Mouse (Mus musculus) liver, embryonic 16.5 days (tissue): ENCODE results near the gene Gm45015. TPM values are rescaled to one million over a fixed set of nuclear protein-coding genes. Genes with fewer than 3 reads are reported as not detected.

Source experiments
- ATAC-seq: fragments of 200-750 bp; cut with Nextera tagmentation; 2 replicates; pipeline ENCODE4 v1.8.0; 2017; ENCODE audit warnings: low read depth, mild to moderate bottlenecking, moderate number of reproducible peaks, moderate library complexity
- H3K27ac ChIP-seq: fragments of 300-500 bp; sonication (generic); 2 replicates; pipeline ENCODE4 v1.5.1; 2014; ENCODE audit warnings: mild to moderate bottlenecking, low read length
- H3K27me3 ChIP-seq: fragments of 300-500 bp; sonication (generic); 2 replicates; pipeline ENCODE4 v1.6.1; 2014; ENCODE audit warnings: low read depth, low read length, mixed read lengths; ENCODE audit not compliant: control insufficient read depth, insufficient read depth
- H3K36me3 ChIP-seq: fragments of 300-500 bp; sonication (generic); 2 replicates; pipeline ENCODE4 v1.6.1; 2014; ENCODE audit warnings: mild to moderate bottlenecking; ENCODE audit not compliant: control insufficient read depth, insufficient read depth
- H3K4me1 ChIP-seq: fragments of 300-500 bp; sonication (generic); 2 replicates; pipeline ENCODE4 v1.6.1; 2014; ENCODE audit warnings: low read depth, low read length, mixed read lengths; ENCODE audit not compliant: control insufficient read depth
- H3K4me2 ChIP-seq: fragments of 300-500 bp; sonication (generic); 2 replicates; pipeline ENCODE4 v1.6.1; 2014; ENCODE audit warnings: low read depth, low read length, mixed read lengths
- H3K4me3 ChIP-seq: fragments of 300-500 bp; sonication (generic); 2 replicates; pipeline ENCODE4 v1.5.1; 2014; ENCODE audit warnings: low read depth, mild to moderate bottlenecking, low read length
- H3K9ac ChIP-seq: fragments of 300-500 bp; sonication (generic); 2 replicates; pipeline ENCODE4 v1.6.1; 2014; ENCODE audit warnings: low read depth, low read length
- H3K9me3 ChIP-seq: fragments of 300-500 bp; sonication (generic); replicated peaks from 2 replicates; pipeline ENCODE4 v1.6.1; 2016; ENCODE audit warnings: low read length; ENCODE audit not compliant: control insufficient read depth
- WGBS: fragments of 180-500 bp; shearing (Covaris S2); extraction: QIAGEN DNeasy Blood & Tissue Kit; methylation state at CpG from one replicate; pipeline ENCODE4 v1.1.7; 2014; ENCODE audit not compliant: insufficient replicate concordance; 5-methylcytosine and 5-hydroxymethylcytosine counted together
- polyA plus RNA-seq: library from polyadenylated mRNA; unstranded; fragments of >200 nt; fragmentation: Nextera tagmentation; extraction: Ambion mirVana; gene quantifications from 2 replicates; pipeline ENCODE4 v1.2.1, GENCODE M21; 2015

The Gm45015 gene
- not detected in 2 replicates for polyA plus RNA-seq

DNA sequence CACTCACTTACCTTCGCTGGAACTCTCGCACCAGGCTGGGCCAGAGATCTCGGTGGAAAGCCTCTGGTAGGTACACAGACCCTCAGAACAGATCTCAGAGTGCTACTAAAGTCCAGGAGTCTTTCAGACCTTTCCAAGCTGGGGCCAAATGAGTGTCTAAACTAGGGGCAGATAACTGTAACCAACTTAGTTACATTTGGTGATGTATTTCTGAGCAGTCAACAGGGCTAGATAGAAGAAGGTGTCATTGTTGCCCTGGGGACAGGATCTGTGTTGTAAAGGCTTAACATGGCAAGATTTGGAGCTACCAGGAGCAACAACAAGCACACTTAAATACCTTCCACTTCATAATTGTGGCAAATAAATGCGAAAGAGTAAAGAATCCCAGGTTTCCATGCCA is at the start of gene Gm45015:
Gene Gm45015 (minus strand): TSS at position 101 of the 400 bp plus-strand sequence.
- Histone ChIP-seq H3K27me3 (peaks cover 2% of the 10 kb centered on the region; the same call in 1 of the 2 replicates), H3K27ac (no peak within 1 kb of the TSS), H3K4me3 (no peak within 1 kb of the TSS), H3K9ac (no peak within 1 kb of the TSS), H3K36me3 (no peaks in the 10 kb centered on the region), H3K4me1 (no peaks in the 10 kb centered on the region), H3K9me3 (no peaks in the 10 kb centered on the region), H3K4me2 (no peak within 1 kb of the TSS)
- no peak for ATAC-seq
- WGBS = 64% methylated on average over 4 of the region's 4 CpGs

DNA sequence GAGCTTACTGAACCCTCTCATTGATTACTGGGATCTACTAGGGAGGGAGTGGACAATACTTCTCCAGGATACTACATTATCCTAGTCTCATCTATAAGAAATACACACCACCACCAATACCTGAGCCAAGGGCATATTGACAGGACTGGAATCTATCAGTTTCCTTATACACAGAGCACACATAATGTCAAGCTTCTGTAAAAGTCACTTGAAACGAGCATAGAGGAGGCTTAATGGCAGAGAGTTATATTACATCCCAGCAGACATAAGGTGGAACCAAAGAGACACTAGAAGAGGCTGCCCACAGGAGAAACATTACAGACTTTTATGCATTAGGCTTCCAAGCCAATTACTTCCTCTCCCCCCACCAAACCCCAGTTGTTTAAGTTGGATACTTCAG is 48.3 kb upstream of the Gm45015 start:
- H3K9me3 ChIP-seq = no peaks in the 10 kb centered on the region
- ATAC-seq = no peak
- H3K4me1 ChIP-seq = no peaks in the 10 kb centered on the region
- WGBS = 4% methylated on average over 1 of the region's 1 CpGs
- no peak overlapping the region for H3K4me2 ChIP-seq
- no peak overlapping the region for H3K4me3 ChIP-seq
- no peaks in the 10 kb centered on the region for H3K36me3 ChIP-seq
- no peaks in the 10 kb centered on the region for H3K27me3 ChIP-seq
- H3K9ac ChIP-seq = no peak overlapping the region
- no peak overlapping the region for H3K27ac ChIP-seq

DNA sequence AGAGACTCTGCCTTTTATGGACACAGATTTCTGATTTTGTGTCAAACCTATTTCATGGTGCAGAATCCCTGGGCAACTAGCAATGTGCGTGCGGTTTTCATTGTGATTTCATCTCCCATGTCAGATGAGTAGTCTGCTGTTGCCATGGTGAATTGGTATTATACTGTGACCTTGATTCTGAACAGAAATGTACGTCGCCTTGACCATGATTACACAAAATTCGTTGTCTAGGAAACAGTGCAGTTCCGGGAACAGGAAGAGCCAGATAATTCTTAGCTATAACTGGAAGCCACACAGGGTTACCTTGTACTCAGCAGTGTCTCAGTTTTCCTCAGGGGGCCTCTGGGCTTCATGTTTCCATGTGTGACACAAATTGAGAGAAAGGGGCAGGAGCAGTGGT is 47.8 kb upstream of the Gm45015 start:
- H3K4me1 ChIP-seq = no peaks in the 10 kb centered on the region
- H3K27ac ChIP-seq = no peak overlapping the region
- H3K27me3 ChIP-seq = no peaks in the 10 kb centered on the region; the same call in 1 of the 2 replicates
- H3K4me2 ChIP-seq = no peak overlapping the region
- no peak overlapping the region for H3K9ac ChIP-seq
- 54% methylated on average over 6 of the region's 6 CpGs for WGBS
- ATAC-seq = no peak
- no peak overlapping the region for H3K4me3 ChIP-seq
- H3K9me3 ChIP-seq = no peaks in the 10 kb centered on the region
- H3K36me3 ChIP-seq = no peaks in the 10 kb centered on the region

DNA sequence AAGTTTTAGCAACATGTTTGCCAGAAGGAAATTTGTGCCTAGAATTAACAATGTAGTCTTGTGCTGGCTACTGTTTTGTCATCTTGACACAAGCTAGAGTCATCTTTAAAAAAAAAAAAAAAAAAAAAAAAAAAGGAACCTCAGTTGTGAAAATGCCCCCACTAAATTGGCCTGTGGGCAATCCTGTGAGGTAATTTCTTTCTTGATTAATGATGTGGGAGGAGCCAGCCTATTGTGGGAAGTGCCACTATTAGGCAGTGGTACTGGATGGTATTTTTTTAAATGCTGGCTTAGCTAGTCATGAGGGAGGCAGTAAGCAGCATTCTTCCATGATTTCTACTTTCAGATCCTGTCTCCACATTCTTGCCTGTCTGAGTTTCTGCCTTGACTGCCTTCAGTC is 26.7 kb upstream of the Gm45015 start:
- H3K27me3 ChIP-seq = no peaks in the 10 kb centered on the region
- H3K9ac ChIP-seq = no peak overlapping the region
- H3K27ac ChIP-seq = no peak overlapping the region
- no peak overlapping the region for H3K4me3 ChIP-seq
- no peaks in the 10 kb centered on the region for H3K36me3 ChIP-seq
- H3K4me2 ChIP-seq = no peak overlapping the region
- ATAC-seq = no peak
- no peaks in the 10 kb centered on the region for H3K9me3 ChIP-seq
- no peaks in the 10 kb centered on the region for H3K4me1 ChIP-seq

DNA sequence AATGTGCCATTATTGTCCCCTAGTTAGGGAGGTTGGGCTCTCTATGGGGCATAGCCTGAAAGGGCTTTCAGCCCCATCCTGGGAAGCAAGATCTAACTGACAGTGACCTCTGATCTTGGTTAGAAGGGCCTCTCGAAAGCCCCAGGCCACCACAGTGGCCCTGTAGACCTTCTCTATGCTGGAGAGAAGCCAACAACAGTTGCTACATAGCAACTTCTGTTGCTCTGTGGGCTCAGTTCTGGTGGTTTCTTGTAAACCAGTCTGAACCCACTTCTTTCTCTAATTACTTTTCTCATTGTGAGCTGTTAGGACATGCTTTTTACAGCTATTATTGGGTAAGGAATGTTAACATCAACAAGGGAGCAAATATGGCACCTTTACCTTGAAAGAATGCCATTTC is 20.1 kb upstream of the Gm45015 start:
- H3K9ac ChIP-seq = no peak overlapping the region
- 53% methylated on average over 1 of the region's 1 CpGs for WGBS
- H3K27me3 ChIP-seq = no peaks in the 10 kb centered on the region
- no peak overlapping the region for H3K4me2 ChIP-seq
- no peaks in the 10 kb centered on the region for H3K9me3 ChIP-seq
- H3K4me1 ChIP-seq = no peaks in the 10 kb centered on the region
- no peak overlapping the region for H3K4me3 ChIP-seq
- no peak for ATAC-seq
- no peak overlapping the region for H3K27ac ChIP-seq
- H3K36me3 ChIP-seq = peaks cover 10% of the 10 kb centered on the region

DNA sequence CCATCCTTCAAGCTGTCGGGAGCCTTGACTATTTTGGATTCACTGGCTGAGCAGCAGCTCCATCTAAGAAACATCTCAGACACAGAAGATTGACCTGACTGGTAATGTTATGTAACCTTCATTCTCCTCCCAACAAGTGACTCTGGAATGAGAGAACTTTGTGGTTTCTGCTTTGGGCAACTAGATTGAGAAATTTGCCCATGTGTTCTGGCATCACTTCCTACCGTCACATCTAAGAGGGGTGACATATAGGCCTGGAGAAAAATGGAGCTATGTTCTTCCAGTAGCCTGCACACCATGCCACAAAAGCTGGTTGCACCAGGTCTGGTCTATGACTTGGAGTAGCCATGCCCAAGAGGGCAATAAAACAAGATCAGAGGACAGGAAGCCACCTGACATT is 19.5 kb upstream of the Gm45015 start:
- no peaks in the 10 kb centered on the region for H3K9me3 ChIP-seq
- no peak for ATAC-seq
- no peak overlapping the region for H3K27ac ChIP-seq
- no peaks in the 10 kb centered on the region for H3K4me1 ChIP-seq
- 70% methylated on average over 2 of the region's 2 CpGs for WGBS
- no peaks in the 10 kb centered on the region for H3K27me3 ChIP-seq
- peaks cover 10% of the 10 kb centered on the region for H3K36me3 ChIP-seq
- no peak overlapping the region for H3K4me3 ChIP-seq
- no peak overlapping the region for H3K4me2 ChIP-seq
- H3K9ac ChIP-seq = no peak overlapping the region

DNA sequence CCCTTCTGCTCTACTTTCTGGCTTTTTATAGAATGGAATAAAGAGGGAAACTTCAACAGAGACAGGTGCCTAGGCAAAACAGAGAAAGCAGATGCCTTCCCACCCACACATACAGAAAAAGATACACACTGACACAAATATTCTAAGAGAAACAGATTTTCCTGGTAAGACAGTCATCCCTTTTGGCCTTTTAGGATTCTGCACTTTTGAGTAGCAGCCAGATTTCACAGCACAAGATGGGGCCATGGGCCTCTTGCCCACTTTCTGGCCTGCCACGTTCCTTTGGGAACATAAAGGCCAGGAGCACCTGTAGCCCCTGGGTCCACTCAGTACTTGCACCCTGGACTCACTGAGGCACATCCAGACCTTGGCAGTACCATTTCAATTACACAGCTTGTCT is 7.7 kb upstream of the Gm45015 start:
- no peak overlapping the region for H3K4me3 ChIP-seq
- ATAC-seq = no peak
- no peaks in the 10 kb centered on the region for H3K27me3 ChIP-seq
- H3K27ac ChIP-seq = no peak overlapping the region
- H3K4me1 ChIP-seq = peaks cover 2% of the 10 kb centered on the region; the same call in 1 of the 2 replicates
- no peaks in the 10 kb centered on the region for H3K9me3 ChIP-seq
- H3K4me2 ChIP-seq = no peak overlapping the region
- 56% methylated on average over 1 of the region's 1 CpGs for WGBS
- H3K9ac ChIP-seq = no peak overlapping the region
- H3K36me3 ChIP-seq = no peaks in the 10 kb centered on the region

DNA sequence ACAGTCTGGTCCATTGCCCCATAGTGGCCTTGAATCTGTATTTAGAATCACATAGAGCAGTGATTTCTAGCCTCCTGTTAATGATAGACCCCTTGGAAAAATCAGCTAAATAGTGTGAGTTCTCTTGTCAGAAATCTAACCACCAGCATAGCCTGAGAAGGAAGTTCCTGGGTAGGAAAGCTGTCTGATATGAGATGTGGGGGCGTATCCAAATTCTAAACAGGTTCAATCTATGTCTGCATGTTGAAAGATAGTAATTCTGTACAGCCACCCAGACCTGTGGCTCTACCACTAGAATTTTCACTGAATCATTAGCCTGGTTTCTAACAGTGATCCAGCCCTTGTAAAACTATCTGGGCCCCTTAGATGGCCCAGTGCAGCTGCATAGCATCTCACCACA is 7.2 kb upstream of the Gm45015 start:
- no peak overlapping the region for H3K9ac ChIP-seq
- no peak overlapping the region for H3K4me3 ChIP-seq
- WGBS = 28% methylated on average over 1 of the region's 1 CpGs
- no peaks in the 10 kb centered on the region for H3K9me3 ChIP-seq
- H3K4me1 ChIP-seq = peaks cover 2% of the 10 kb centered on the region; the same call in 1 of the 2 replicates
- H3K27me3 ChIP-seq = no peaks in the 10 kb centered on the region
- ATAC-seq = no peak
- no peaks in the 10 kb centered on the region for H3K36me3 ChIP-seq
- H3K4me2 ChIP-seq = no peak overlapping the region
- H3K27ac ChIP-seq = no peak overlapping the region

DNA sequence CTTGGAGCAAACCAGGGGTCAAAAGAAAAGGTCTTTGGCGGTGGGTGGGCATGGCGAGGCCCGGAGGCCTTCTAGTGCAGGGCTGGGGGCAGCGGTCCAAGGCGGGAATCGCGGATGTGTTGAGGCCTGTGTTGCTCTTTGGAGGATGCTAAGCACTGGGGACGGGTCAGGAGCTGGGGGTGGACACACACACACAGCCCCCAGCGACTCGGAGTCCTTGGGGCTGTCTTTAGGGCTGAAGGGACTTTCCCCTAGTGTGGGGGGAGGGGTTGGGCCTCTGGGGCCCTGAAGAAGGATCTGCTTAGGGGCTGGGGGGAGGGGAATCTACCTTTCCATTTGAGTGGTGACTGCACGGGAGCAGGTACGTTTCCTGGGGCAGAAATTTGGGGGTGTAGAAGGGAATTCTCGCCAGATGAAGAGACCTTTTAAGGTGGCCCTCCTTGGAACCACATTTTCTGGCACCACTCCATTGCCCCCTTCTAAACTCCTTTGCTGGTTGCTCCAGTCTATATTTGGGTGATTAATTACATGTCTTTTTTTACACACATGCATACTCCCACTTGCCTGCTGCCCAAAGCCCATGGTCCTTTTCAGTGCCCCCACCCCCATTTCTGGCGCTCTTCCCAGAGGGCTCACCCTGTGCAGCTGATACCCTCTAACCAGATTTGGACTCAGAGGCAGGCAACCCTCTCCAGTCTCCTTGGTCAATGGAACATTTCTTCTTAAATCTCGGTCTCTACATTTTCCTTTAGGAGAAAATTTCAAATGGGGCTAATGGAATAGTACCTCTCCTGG is 6.5 kb upstream of the Gm45015 start:
- peak overlapping the region; percentile 46 for H3K9ac ChIP-seq
- peaks cover 2% of the 10 kb centered on the region; the same call in 1 of the 2 replicates for H3K4me1 ChIP-seq
- H3K36me3 ChIP-seq = no peaks in the 10 kb centered on the region
- 29% methylated on average over 15 of the region's 15 CpGs for WGBS
- ATAC-seq = peak; percentile 39
- peak overlapping the region; percentile 59 for H3K4me2 ChIP-seq
- no peak overlapping the region; the same call in 1 of the 2 replicates for H3K27ac ChIP-seq
- no peaks in the 10 kb centered on the region for H3K9me3 ChIP-seq
- H3K4me3 ChIP-seq = peak overlapping the region; percentile 59
- no peaks in the 10 kb centered on the region for H3K27me3 ChIP-seq
